Mouse (Mus musculus) G1E (cell line): ENCODE measurements at regions not wholly inside any gene's neighbourhood (a gene's known extent, or its start where the extent isn't known, plus 50 kb on each side); places are given as distances from the start of the nearest gene placed in this dataset.

Source experiments
- ATAC-seq: 2 replicates; pipeline ENCODE4 v1.8.0; 2016; ENCODE audit warnings: mild to moderate bottlenecking; ENCODE audit not compliant: insufficient number of reproducible peaks, poor library complexity, low FRiP score, severe bottlenecking; ENCODE audit errors: extremely low read depth
- DNase-seq: peaks from one replicate; pipeline ENCODE4 v3.0.0; 2012; ENCODE audit warnings: low spot score
- H3K27me3 ChIP-seq: 2 replicates; pipeline ENCODE4 v1.6.1; 2012; ENCODE audit warnings: mild to moderate bottlenecking, low read length, inconsistent platforms; ENCODE audit not compliant: insufficient read depth
- H3K36me3 ChIP-seq: replicated peaks from 2 replicates; pipeline ENCODE3; 2012; ENCODE audit warnings: mild to moderate bottlenecking, inconsistent platforms
- H3K4me1 ChIP-seq: 2 replicates; pipeline ENCODE4 v1.6.1; 2012; ENCODE audit warnings: low read depth, low read length, inconsistent platforms, mixed read lengths; ENCODE audit not compliant: insufficient read depth
- H3K4me3 ChIP-seq: 2 replicates; pipeline ENCODE4 v1.5.1; 2012; ENCODE audit warnings: low read depth, mild to moderate bottlenecking, inconsistent platforms, low read length, moderate library complexity, mixed read lengths
- H3K9me3 ChIP-seq: replicated peaks from 2 replicates; pipeline ENCODE4 v1.6.1; 2012; ENCODE audit warnings: inconsistent platforms
- CTCF ChIP-seq: IDR thresholded peaks from 2 replicates; pipeline ENCODE4 v1.5.1; 2012; ENCODE audit warnings: low read depth, low read length, inconsistent platforms, mixed read lengths
- GATA1 ChIP-seq: IDR thresholded peaks from 2 replicates; pipeline ENCODE4 v1.6.1; 2012; ENCODE audit warnings: borderline replicate concordance, low read length, inconsistent platforms, mixed read lengths
- GATA2 ChIP-seq: IDR thresholded peaks from 2 replicates; pipeline ENCODE4 v1.6.1; 2012; ENCODE audit warnings: low read depth, low read length, inconsistent platforms, borderline replicate concordance
- POLR2AphosphoS5 ChIP-seq: IDR thresholded peaks from 2 replicates; pipeline ENCODE4 v1.6.1; 2012; ENCODE audit warnings: low read depth, low read length, inconsistent platforms; ENCODE audit not compliant: insufficient replicate concordance
- TAL1 ChIP-seq: conservative IDR thresholded peaks from 2 replicates; pipeline ENCODE4 v1.6.1; 2012; ENCODE audit warnings: low read depth, low read length, inconsistent platforms, mixed read lengths

GRCm38 (mm10) chr2:19734164-19734870 is 76.8 kb downstream of the Otud1 start:
- no peaks in the 10 kb centered on the region for H3K27me3 ChIP-seq
- H3K9me3 ChIP-seq, result no peaks in the 10 kb centered on the region
- no peak for TF ChIP-seq GATA1
- TF ChIP-seq TAL1, result no peak
- no peak for TF ChIP-seq POLR2AphosphoS5
- no peak for TF ChIP-seq GATA2
- no peak for TF ChIP-seq CTCF
- H3K4me1 ChIP-seq, result no peaks in the 10 kb centered on the region
- DNase-seq (no peak), ATAC-seq (no peak)
- no peak overlapping the region for H3K4me3 ChIP-seq
- H3K36me3 ChIP-seq, result no peaks in the 10 kb centered on the region

DNA sequence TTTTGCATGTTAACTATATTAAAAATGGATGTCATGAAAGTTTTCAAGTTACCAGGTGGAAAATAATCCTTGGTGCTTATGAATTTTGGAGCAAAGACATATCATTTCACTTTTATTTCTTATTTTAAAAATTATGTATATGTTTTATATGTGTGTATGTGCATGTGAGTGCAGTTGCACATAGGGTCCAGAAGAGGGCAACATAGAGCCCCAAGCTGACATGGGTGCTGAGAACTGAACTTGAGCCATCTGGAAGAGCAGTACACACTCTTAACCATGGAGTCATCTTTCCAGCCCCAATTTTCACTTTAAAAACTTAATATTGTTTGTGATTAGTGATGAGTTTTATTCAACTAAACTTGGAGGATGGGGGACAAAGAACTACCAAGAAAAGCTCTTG is 84.0 kb downstream of the Otud1 start:
- ATAC-seq, result no peak

DNA sequence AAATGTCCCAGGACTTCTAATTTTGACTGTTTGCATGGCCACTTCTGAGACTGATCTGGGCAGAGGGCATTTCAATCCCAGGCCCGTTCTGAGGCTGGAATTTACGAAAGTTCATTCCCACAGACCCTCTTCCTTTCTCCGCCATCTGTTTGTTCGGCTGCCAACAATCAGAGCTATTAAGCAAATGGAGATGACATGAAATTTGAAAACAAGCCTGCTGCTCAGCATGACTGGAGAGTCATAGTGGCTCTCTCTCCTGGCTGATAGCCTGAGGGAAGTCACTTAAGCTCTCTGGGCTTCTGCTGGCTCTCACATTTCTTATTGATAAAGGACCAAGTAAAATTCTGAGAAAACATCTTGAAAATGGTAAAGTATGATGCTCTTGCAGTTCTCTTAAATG is 85.9 kb downstream of the Otud1 start:
- H3K4me3 ChIP-seq, result no peak overlapping the region
- no peaks in the 10 kb centered on the region for H3K4me1 ChIP-seq
- ATAC-seq, result no peak
- no peak for DNase-seq
- no peaks in the 10 kb centered on the region for H3K36me3 ChIP-seq
- H3K27me3 ChIP-seq, result no peaks in the 10 kb centered on the region
- no peak for TF ChIP-seq CTCF
- no peak for TF ChIP-seq POLR2AphosphoS5
- TF ChIP-seq TAL1, result no peak
- no peak for TF ChIP-seq GATA2
- no peaks in the 10 kb centered on the region for H3K9me3 ChIP-seq

More for the DNA sequence above, 84.0 kb downstream of the Otud1 start:
- H3K9me3 ChIP-seq, result no peaks in the 10 kb centered on the region
- TF ChIP-seq POLR2AphosphoS5 (no peak), GATA2 (no peak), GATA1 (no peak), CTCF (no peak), TAL1 (no peak)
- H3K4me3 ChIP-seq, result no peak overlapping the region
- no peaks in the 10 kb centered on the region for H3K27me3 ChIP-seq
- no peaks in the 10 kb centered on the region for H3K4me1 ChIP-seq
- no peaks in the 10 kb centered on the region for H3K36me3 ChIP-seq
- no peak for DNase-seq

DNA sequence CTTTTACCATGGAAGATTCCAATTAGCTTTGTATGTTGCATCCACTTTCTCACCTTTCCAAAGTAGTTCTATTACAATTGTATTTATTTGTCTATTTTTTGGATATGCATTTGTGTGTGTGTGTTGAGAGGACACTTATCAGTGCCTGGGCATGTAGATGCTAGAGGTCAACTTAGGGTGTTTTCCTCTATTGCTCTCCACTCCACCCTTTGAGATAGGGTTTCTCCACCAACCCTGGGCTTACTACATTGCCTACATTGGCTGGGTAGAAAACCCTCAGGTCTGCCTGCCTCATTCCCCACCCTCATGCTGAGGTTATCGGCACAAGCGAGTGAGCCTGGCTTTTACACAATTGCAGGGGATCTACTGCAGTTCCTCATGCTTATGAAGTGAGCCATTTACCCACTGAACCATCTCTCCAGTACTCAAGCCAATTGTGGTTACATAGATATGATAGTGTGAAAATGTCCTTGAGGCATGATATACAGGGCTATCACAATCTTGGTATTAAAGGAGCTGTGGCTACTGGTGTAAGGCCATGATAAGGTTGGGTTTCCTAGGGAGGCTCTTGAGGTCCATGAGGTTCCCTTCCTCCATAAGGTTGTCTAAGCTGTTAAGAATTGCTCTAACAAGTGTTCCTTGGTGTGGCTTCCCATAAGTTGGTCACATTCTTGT is 87.6 kb downstream of the Otud1 start:
- DNase-seq (no peak), ATAC-seq (no peak)
- Histone ChIP-seq H3K27me3 (no peaks in the 10 kb centered on the region), H3K4me3 (no peak overlapping the region), H3K9me3 (no peaks in the 10 kb centered on the region), H3K4me1 (no peaks in the 10 kb centered on the region), H3K36me3 (no peaks in the 10 kb centered on the region)
- TF ChIP-seq TAL1 (no peak), GATA2 (no peak), CTCF (no peak), POLR2AphosphoS5 (no peak), GATA1 (no peak)

DNA sequence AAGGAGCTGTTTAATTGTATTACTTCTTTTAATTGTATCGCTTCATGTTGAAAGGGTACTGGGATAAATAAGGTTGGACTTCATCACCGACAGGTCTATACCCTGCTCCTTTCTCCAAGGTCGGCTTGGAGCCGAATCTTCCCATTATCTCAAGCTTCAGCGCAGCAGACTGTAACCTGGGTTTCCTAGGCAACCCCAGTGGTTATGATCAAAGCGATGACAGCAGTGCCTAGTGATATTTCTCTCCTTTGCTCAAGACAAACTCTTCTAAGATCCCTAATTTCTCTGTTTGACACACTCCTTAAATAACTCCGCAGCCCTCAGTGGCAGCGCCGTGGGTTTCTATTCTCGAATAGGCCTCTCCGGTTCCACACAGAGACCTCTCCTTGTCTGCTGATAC is 95.2 kb downstream of the Otud1 start:
- DNase-seq, result no peak
- no peaks in the 10 kb centered on the region for H3K36me3 ChIP-seq
- TF ChIP-seq POLR2AphosphoS5 (no peak), GATA1 (no peak), GATA2 (no peak), CTCF (no peak), TAL1 (no peak)

GRCm38 (mm10) chr2:19753479-19753878 is 95.9 kb downstream of the Otud1 start:
- Histone ChIP-seq H3K4me1 (no peaks in the 10 kb centered on the region), H3K9me3 (no peaks in the 10 kb centered on the region), H3K27me3 (no peaks in the 10 kb centered on the region), H3K36me3 (no peaks in the 10 kb centered on the region), H3K4me3 (no peak overlapping the region)
- DNase-seq (no peak), ATAC-seq (no peak)
- TF ChIP-seq GATA1 (no peak), GATA2 (no peak), TAL1 (no peak), POLR2AphosphoS5 (no peak), CTCF (no peak)

More for the DNA sequence above, 95.2 kb downstream of the Otud1 start:
- ATAC-seq, result no peak
- no peak overlapping the region for H3K4me3 ChIP-seq
- H3K9me3 ChIP-seq, result no peaks in the 10 kb centered on the region
- H3K27me3 ChIP-seq, result no peaks in the 10 kb centered on the region
- no peaks in the 10 kb centered on the region for H3K4me1 ChIP-seq
